Mouse (Mus musculus): ENCODE measurements around the gene Psat1.

Gene Psat1

GRCm38 (mm10) chr19:15864129-15864528 is 83.0 kb downstream of the Psat1 start:
- DNase-seq (ENCODE audit: low spot score in 2 of 2): no peak

GRCm38 (mm10) chr19:15855379-15855778 is 91.8 kb downstream of the Psat1 start:
- no peak for DNase-seq (ENCODE audit: low spot score in 2 of 2)
